Mouse (Mus musculus) forebrain, embryonic 16.5 days (tissue): Measurements from ENCODE around the gene Sqstm1. TPM values are rescaled to one million over a fixed set of nuclear protein-coding genes. Genes with fewer than 3 reads are reported as not detected.

ENCODE experiments used
- ATAC-seq: fragments of 200-750 bp; cut with Nextera tagmentation; 2 replicates; pipeline ENCODE4 v1.8.0; 2017; ENCODE audit warnings: mild to moderate bottlenecking, moderate library complexity
- H3K27ac ChIP-seq: fragments of 300-500 bp; sonication (generic); 2 replicates; pipeline ENCODE4 v1.5.1; 2014; ENCODE audit warnings: low read length, control low read depth
- H3K27me3 ChIP-seq: fragments of 300-500 bp; sonication (generic); replicated peaks from 2 replicates; pipeline ENCODE4 v1.6.1; 2014; ENCODE audit warnings: low read length; ENCODE audit not compliant: control insufficient read depth, insufficient read depth
- H3K36me3 ChIP-seq: fragments of 300-500 bp; sonication (generic); 2 replicates; pipeline ENCODE4 v1.6.1; 2014; ENCODE audit not compliant: control insufficient read depth, insufficient read depth
- H3K4me1 ChIP-seq: fragments of 300-500 bp; sonication (generic); replicated peaks from 2 replicates; pipeline ENCODE4 v1.6.1; 2014; ENCODE audit warnings: low read length; ENCODE audit not compliant: control insufficient read depth, insufficient read depth
- H3K4me2 ChIP-seq: fragments of 300-500 bp; sonication (generic); 2 replicates; pipeline ENCODE4 v1.6.1; 2014; ENCODE audit warnings: mild to moderate bottlenecking, low read length, control low read depth
- H3K4me3 ChIP-seq: fragments of 300-500 bp; sonication (generic); replicated peaks from 2 replicates; pipeline ENCODE4 v1.5.1; 2014; ENCODE audit warnings: mild to moderate bottlenecking, low read length, control low read depth
- H3K9ac ChIP-seq: fragments of 300-500 bp; sonication (generic); replicated peaks from 2 replicates; pipeline ENCODE4 v1.6.1; 2014; ENCODE audit warnings: low read depth, low read length, control low read depth
- H3K9me3 ChIP-seq: fragments of 300-500 bp; sonication (generic); 2 replicates; pipeline ENCODE4 v1.6.1; 2016; ENCODE audit warnings: low read length; ENCODE audit not compliant: control insufficient read depth
- WGBS: fragments of 180-500 bp; shearing (Covaris S2); extraction: QIAGEN DNeasy Blood & Tissue Kit; methylation state at CpG from one replicate; pipeline ENCODE4 v1.1.7; 2014; 5-methylcytosine and 5-hydroxymethylcytosine counted together
- polyA plus RNA-seq: library from polyadenylated mRNA; unstranded; fragments of >200 nt; fragmentation: Nextera tagmentation; extraction: Ambion mirVana; gene quantifications from 2 replicates; pipeline ENCODE4 v1.2.1, GENCODE M21; 2015

Sqstm1 gene
- polyA plus RNA-seq, 1 experiment from 2014 or later: 322 TPM

- no peak overlapping the region for H3K4me3 ChIP-seq
- no peak for ATAC-seq
- no peaks in the 10 kb centered on the region for H3K9me3 ChIP-seq
- no peak overlapping the region for H3K4me2 ChIP-seq
- H3K4me1 ChIP-seq: no peaks in the 10 kb centered on the region
- H3K27me3 ChIP-seq: no peaks in the 10 kb centered on the region
- WGBS: 74% methylated on average over 6 of the region's 6 CpGs
- no peak overlapping the region for H3K27ac ChIP-seq
- H3K9ac ChIP-seq: no peak overlapping the region
- no peaks in the 10 kb centered on the region for H3K36me3 ChIP-seq
These were observed 33.3 kb upstream of the Sqstm1 start for GRCm38 (mm10) chr11:50243926-50244325.

DNA sequence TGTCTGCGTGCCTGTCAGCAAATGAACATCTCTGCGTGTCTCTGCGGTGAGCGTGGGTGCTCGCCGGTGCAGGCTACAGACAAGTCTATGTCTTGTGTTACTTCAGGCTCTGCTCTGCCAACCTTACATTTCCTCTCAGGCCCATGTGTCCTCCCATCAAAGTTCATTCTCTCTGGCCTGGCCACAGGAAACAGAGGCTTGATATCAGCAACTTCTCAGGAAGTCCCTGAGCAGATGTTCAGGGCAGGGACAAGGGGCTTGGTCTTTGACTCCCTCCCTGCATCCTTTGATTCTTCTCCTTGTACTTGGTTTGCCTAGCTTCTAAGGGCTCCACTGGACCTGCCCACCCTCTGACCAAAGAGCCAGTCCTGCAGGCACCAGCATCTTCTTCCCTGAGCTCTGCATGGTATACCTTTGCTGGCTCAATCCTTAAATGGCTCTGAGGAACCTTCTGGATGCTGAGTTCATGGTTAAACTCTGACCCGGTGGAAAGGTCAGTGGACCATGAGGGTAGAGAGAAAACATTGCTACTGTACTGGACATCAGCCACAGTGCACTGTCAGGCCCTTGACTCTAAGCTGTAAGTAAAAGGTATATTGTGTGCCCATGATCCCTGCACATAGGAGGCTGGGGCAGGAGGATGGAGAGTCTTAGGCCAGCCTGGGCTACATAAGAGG is 29.7 kb upstream of the Sqstm1 start:
- ATAC-seq: no peak
- H3K9me3 ChIP-seq: no peaks in the 10 kb centered on the region
- no peak overlapping the region for H3K4me2 ChIP-seq
- no peak overlapping the region for H3K27ac ChIP-seq
- no peak overlapping the region for H3K9ac ChIP-seq
- no peaks in the 10 kb centered on the region for H3K36me3 ChIP-seq
- H3K27me3 ChIP-seq: 0 out of 2 replicates have a peak, but pooled peaks cover 4% of the 10 kb centered on the region
- 97% methylated on average over 7 of the region's 7 CpGs for WGBS
- H3K4me1 ChIP-seq: peaks cover 16% of the 10 kb centered on the region
- no peak overlapping the region for H3K4me3 ChIP-seq

- Histone ChIP-seq H3K4me1 (peaks cover 16% of the 10 kb centered on the region), H3K9ac (no peak overlapping the region), H3K9me3 (no peaks in the 10 kb centered on the region), H3K27me3 (0 out of 2 replicates have a peak, but pooled peaks cover 4% of the 10 kb centered on the region), H3K4me2 (no peak overlapping the region), H3K36me3 (peaks cover 2% of the 10 kb centered on the region), H3K4me3 (no peak overlapping the region), H3K27ac (no peak overlapping the region)
- no peak for ATAC-seq
- WGBS: 94% methylated on average over 9 of the region's 9 CpGs
These were observed 28.5 kb upstream of the Sqstm1 start for GRCm38 (mm10) chr11:50238821-50239791.

DNA sequence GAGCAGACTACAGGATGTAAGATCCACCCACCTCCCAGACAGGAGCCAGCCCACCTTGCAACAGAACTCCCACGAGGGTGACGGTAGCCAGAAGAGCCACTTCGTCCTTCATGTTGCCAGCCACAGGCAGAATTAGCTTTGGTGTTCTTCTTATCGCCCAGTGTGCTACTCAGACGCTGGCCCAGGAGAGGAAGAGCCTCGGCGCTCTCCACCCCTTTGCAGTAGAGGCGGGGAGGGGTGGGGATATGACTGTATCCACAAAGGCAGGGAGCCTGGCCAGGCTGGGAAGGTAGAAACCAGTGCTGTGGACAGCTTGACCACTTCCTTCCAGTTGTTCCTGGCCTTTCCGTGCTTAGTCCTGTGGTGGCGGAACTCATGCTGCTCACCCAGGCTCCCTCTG is 27.7 kb upstream of the Sqstm1 start, which contains the start of gene Ltc4s:
Gene Ltc4s (minus strand): TSS at position 293 of the 400 bp plus-strand sequence.
- no peak within 1 kb of the TSS for H3K9ac ChIP-seq
- H3K4me1 ChIP-seq: peaks cover 16% of the 10 kb centered on the region
- no peaks in the 10 kb centered on the region for H3K9me3 ChIP-seq
- H3K4me2 ChIP-seq: no peak within 1 kb of the TSS
- ATAC-seq: no peak
- H3K27ac ChIP-seq: no peak within 1 kb of the TSS
- 57% methylated on average over 10 of the region's 10 CpGs for WGBS
- peaks cover 10% of the 10 kb centered on the region for H3K36me3 ChIP-seq
- peak within 1 kb of the TSS; percentile 64 for H3K4me3 ChIP-seq
- 0 out of 2 replicates have a peak, but pooled peaks cover 4% of the 10 kb centered on the region for H3K27me3 ChIP-seq

DNA sequence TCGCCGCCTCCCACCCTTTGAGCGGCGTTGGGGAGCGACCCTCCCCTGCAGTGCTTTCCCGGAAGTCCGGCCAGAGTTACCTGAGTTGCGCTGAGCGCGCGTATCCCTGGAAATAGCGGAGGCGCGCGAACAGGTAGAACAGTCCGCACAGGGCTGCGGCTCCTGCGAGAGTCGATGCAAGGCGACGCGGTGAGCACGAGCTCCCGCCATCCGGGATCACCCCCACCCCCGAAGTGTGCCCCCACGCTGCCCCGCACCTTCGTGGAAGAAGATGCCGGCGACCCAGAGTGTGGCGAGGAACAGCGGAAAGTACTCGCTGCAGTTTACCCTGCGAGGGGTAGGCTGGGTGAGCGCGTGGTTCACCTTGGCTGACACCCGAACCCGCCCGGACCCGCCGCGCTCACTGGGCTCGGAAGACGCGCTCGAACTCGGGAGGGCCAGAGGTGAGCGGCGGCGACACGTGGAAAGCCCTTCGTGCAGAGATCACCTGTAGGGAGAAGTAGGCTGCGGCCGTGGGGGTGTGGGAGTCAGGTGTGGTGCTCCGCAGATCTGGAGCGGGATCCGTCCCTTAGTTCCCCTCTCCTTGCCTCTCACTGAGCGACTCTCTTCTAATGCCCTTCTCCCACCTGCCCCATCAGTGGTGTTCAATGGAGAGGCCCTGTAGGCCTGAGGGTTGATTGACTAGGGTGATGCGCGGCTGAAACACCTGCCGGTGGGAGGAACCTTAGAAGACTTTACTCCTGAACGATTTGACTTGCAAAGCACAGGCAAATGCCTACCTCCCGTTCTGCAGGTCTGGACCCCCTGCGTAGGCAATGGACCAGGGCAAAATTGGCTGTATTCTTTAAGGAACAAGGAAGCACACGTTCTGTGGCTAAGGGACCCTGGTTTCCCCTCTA is 26.6 kb upstream of the Sqstm1 start:
- peak overlapping the region; percentile 94 for H3K4me2 ChIP-seq
- WGBS: 1% methylated on average over 66 of the region's 66 CpGs
- 0 out of 2 replicates have a peak, but pooled peaks cover 4% of the 10 kb centered on the region for H3K27me3 ChIP-seq
- H3K36me3 ChIP-seq: peaks cover 16% of the 10 kb centered on the region
- ATAC-seq: peak; percentile 13
- H3K9ac ChIP-seq: peak overlapping the region; percentile 47
- H3K4me1 ChIP-seq: peaks cover 16% of the 10 kb centered on the region
- no peak overlapping the region for H3K27ac ChIP-seq
- H3K9me3 ChIP-seq: no peaks in the 10 kb centered on the region
- peak overlapping the region; percentile 64 for H3K4me3 ChIP-seq

DNA sequence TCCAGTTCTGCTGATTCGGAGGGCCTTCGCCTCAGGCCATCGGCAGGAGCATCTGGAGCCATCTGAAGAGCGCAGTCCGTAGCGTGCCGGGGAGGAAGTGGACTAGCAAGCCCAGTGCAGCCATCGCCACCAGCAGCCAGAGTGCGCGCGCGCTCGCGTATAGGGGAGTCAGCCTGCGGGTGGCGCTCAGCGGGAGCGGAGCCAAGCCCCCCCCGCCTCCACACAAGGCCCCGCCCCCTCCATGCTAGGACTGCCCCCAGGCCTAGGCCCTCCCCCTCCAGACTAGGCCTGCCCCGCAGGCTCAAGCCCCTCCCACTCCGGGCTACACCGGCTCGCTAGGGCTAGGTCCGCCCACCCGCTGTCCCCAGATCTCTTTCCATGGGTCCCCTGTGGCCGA is 25.9 kb upstream of the Sqstm1 start:
- Histone ChIP-seq H3K4me1 (peaks cover 16% of the 10 kb centered on the region), H3K9me3 (no peaks in the 10 kb centered on the region), H3K27ac (no peak overlapping the region), H3K36me3 (peaks cover 20% of the 10 kb centered on the region), H3K4me2 (peak overlapping the region; percentile 94), H3K4me3 (peak overlapping the region; percentile 64), H3K9ac (peak overlapping the region; percentile 47), H3K27me3 (0 out of 2 replicates have a peak, but pooled peaks cover 4% of the 10 kb centered on the region)
- ATAC-seq: peak; percentile 88
- 0% methylated on average over 26 of the region's 27 CpGs for WGBS

GRCm38 (mm10) chr11:50234606-50235005 is 24.0 kb upstream of the Sqstm1 start:
- no peak for ATAC-seq
- WGBS: 93% methylated on average over 25 of the region's 25 CpGs
- peaks cover 27% of the 10 kb centered on the region for H3K4me1 ChIP-seq
- no peaks in the 10 kb centered on the region for H3K9me3 ChIP-seq
- no peak overlapping the region for H3K27ac ChIP-seq
- no peak overlapping the region for H3K9ac ChIP-seq
- 0 out of 2 replicates have a peak, but pooled peaks cover 4% of the 10 kb centered on the region for H3K27me3 ChIP-seq
- peaks cover 24% of the 10 kb centered on the region for H3K36me3 ChIP-seq
- H3K4me3 ChIP-seq: no peak overlapping the region
- H3K4me2 ChIP-seq: no peak overlapping the region

DNA sequence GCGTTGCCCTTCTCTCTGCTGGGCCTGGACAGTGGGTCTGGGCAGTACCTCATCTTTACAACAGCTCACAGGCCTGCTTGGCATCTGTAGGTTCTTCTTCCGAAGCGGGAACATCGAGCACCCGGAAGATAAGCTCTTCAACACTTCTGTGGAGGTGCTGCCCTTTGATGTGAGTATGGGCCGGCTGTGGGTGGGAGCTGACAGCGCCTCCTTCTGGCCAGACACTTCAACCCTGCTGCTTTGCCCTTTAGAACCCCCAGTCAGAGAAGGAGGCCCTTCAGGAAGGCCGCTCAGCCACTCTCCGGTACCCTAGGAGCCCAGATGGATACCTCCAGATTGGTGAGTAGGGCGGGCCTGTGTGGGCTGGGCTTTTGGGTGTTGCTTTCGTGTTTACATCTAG is 23.4 kb upstream of the Sqstm1 start:
- H3K4me2 ChIP-seq: no peak overlapping the region
- no peak overlapping the region for H3K4me3 ChIP-seq
- ATAC-seq: no peak
- H3K36me3 ChIP-seq: peaks cover 24% of the 10 kb centered on the region
- WGBS: 84% methylated on average over 11 of the region's 11 CpGs
- H3K27ac ChIP-seq: no peak overlapping the region
- 0 out of 2 replicates have a peak, but pooled peaks cover 4% of the 10 kb centered on the region for H3K27me3 ChIP-seq
- no peak overlapping the region for H3K9ac ChIP-seq
- H3K4me1 ChIP-seq: peaks cover 27% of the 10 kb centered on the region
- H3K9me3 ChIP-seq: no peaks in the 10 kb centered on the region
